Mouse (Mus musculus) heart, embryonic 14.5 days (tissue): ENCODE results near the gene Gart. TPM values are rescaled to one million over a fixed set of nuclear protein-coding genes. Genes with fewer than 3 reads are reported as not detected.

Experiments used
- ATAC-seq: fragments of 200-750 bp; cut with Nextera tagmentation; 2 replicates; pipeline ENCODE4 v1.8.0; 2017; ENCODE audit warnings: low read depth, moderate TSS enrichment; ENCODE audit not compliant: insufficient number of reproducible peaks, insufficient read depth, low FRiP score
- H3K27ac ChIP-seq, 2 experiments: fragments of 200-500 bp in 1 of 2; fragments of 300-500 bp in 1 of 2; sonication (generic) in 1 of 2; replicated peaks in 1 of 2; 2 replicates each; pipeline ENCODE4 v1.5.1; 2012 to 2014; ENCODE audit warnings: low read depth in 2 of 2, low read length in 2 of 2, control low read depth in 1 of 2, mild to moderate bottlenecking in 1 of 2, mixed read lengths in 1 of 2; ENCODE audit not compliant: control insufficient read depth in 1 of 2, insufficient read depth in 1 of 2
- H3K27me3 ChIP-seq: fragments of 300-500 bp; sonication (generic); 2 replicates; pipeline ENCODE4 v1.6.1; 2014; ENCODE audit warnings: mild to moderate bottlenecking, low read length, control low read depth; ENCODE audit not compliant: control insufficient read depth, insufficient read depth
- H3K36me3 ChIP-seq: fragments of 300-500 bp; sonication (generic); 2 replicates; pipeline ENCODE4 v1.6.1; 2014; ENCODE audit warnings: mild to moderate bottlenecking, control low read depth, low read length, mixed read lengths; ENCODE audit not compliant: control insufficient read depth, insufficient read depth
- H3K4me1 ChIP-seq, 2 experiments: fragments of 200-500 bp in 1 of 2; fragments of 300-500 bp in 1 of 2; sonication (generic) in 1 of 2; 2 replicates each; pipeline ENCODE4 v1.6.1; 2012 to 2014; ENCODE audit warnings: low read length in 2 of 2, control low read depth in 1 of 2, mixed read lengths in 1 of 2; ENCODE audit not compliant: control insufficient read depth in 2 of 2, insufficient read depth in 2 of 2
- H3K4me2 ChIP-seq: fragments of 300-500 bp; sonication (generic); 2 replicates; pipeline ENCODE4 v1.6.1; 2014; ENCODE audit warnings: mild to moderate bottlenecking, low read length
- H3K4me3 ChIP-seq, 2 experiments: fragments of 200-500 bp in 1 of 2; fragments of 300-500 bp in 1 of 2; sonication (generic) in 1 of 2; 2 replicates each; pipeline ENCODE4 v1.5.1; 2012 to 2014; ENCODE audit warnings: low read length in 2 of 2, mild to moderate bottlenecking in 2 of 2, control low read depth in 1 of 2, low read depth in 1 of 2, moderate library complexity in 1 of 2; ENCODE audit not compliant: control insufficient read depth in 1 of 2, insufficient read depth in 1 of 2
- H3K9ac ChIP-seq: fragments of 300-500 bp; sonication (generic); 2 replicates; pipeline ENCODE4 v1.6.1; 2014; ENCODE audit warnings: mild to moderate bottlenecking, low read length
- H3K9me3 ChIP-seq: fragments of 300-500 bp; sonication (generic); 2 replicates; pipeline ENCODE4 v1.6.1; 2016; ENCODE audit warnings: low read length, control low read depth; ENCODE audit not compliant: control insufficient read depth
- WGBS: fragments of 180-500 bp; shearing (Covaris S2); extraction: QIAGEN DNeasy Blood & Tissue Kit; methylation state at CpG from one replicate; pipeline ENCODE4 v1.1.7; 2014; 5-methylcytosine and 5-hydroxymethylcytosine counted together
- polyA plus RNA-seq: library from polyadenylated mRNA; unstranded; fragments of >200 nt; fragmentation: Nextera tagmentation; extraction: Ambion mirVana; gene quantifications from 2 replicates; pipeline ENCODE4 v1.2.1, GENCODE M21; 2014

The Gart gene
- 56.2 and 62.8 TPM in 2 replicates for polyA plus RNA-seq

DNA sequence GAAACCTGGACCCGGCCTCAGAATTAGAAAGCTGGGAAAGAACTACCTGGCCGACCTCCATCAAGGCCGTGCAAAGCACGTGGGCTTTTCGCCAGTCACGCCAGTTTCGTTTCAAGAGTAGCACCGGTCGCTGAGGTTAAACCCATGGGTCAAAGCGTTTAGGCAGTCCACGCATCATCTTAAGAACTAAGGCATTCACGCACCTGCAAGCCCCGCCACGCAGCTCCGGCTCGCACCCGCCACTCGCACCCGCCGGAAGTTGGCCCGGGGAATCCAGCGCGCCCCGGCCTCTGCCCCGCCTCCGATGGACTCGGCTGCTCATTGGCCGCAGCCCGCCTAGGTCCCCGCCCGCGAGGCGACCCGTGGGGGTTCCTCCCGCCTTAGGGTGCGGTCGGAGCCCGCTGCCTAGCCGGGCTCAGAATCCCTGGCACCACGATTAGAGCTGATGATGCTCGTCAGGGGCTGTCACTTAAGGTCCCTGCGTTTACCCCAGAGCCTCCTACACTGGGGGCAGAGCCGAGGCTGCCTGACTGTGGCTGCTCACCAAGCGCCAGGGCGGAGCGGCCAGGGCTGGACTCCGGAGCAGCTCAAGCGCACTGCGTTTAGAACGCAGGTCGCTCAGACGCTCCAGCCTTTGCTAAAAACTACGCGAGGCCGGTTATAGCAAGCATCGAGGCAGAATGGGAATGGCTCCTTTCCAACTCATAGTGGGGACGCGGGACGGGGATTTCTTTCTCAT is at the start of gene Gart:
Gene Gart (minus strand): TSS at position 272 of the 739 bp plus-strand sequence.
- no peaks in the 10 kb centered on the region for H3K27me3 ChIP-seq
- under 1% methylated on average over 59 of the region's 59 CpGs for WGBS
- peak within 1 kb of the TSS; percentile 97 for H3K9ac ChIP-seq
- peak; percentile 88 for ATAC-seq
- H3K4me1 ChIP-seq, result peaks cover 2 to 9% of the 10 kb centered on the region in 2 experiments; a peak in 3 of 4 replicates
- H3K4me3 ChIP-seq, result peak within 1 kb of the TSS; percentile 81 to 84
- peak within 1 kb of the TSS; percentile 92 for H3K4me2 ChIP-seq
- no peaks in the 10 kb centered on the region for H3K9me3 ChIP-seq
- peak within 1 kb of the TSS; percentile 97 to 98 for H3K27ac ChIP-seq
- peaks cover 19% of the 10 kb centered on the region for H3K36me3 ChIP-seq

DNA sequence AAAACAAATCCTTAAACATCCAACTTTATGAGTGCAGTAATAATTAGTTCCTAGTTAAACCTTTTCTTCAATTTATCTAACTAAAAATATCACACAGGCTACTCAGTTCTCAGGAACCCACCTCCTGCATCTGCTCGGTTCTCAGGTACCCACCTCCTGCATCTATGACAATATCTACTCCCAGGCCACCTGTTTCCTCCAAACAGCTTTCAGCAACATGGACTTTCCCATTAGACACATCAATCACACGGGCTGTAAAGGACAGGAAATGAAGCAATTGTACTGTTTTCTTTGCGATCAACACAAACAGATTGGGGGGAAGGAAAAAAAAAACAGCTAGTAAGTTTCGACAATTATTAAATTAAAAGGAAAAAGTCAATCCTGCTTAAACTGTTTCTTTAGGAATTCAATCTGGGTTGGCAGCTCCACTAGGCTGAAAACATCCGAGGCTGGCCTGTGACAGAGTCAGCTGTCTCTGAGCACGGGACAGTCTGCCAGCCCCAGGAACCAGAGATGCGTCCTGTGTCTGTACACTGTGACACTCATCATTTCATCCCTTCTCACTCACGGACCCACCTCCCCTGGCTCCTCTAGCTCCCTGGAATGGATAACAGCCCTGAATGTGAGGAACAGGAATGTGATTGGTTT is 48.5 kb upstream of the Gart start:
- Histone ChIP-seq H3K4me1 (no peaks in the 10 kb centered on the region), H3K36me3 (peaks cover 58% of the 10 kb centered on the region), H3K4me3 (no peak overlapping the region), H3K4me2 (no peak overlapping the region), H3K27me3 (no peaks in the 10 kb centered on the region), H3K9me3 (no peaks in the 10 kb centered on the region), H3K9ac (no peak overlapping the region), H3K27ac (no peak overlapping the region)
- no peak for ATAC-seq
- 55% methylated on average over 8 of the region's 8 CpGs for WGBS

DNA sequence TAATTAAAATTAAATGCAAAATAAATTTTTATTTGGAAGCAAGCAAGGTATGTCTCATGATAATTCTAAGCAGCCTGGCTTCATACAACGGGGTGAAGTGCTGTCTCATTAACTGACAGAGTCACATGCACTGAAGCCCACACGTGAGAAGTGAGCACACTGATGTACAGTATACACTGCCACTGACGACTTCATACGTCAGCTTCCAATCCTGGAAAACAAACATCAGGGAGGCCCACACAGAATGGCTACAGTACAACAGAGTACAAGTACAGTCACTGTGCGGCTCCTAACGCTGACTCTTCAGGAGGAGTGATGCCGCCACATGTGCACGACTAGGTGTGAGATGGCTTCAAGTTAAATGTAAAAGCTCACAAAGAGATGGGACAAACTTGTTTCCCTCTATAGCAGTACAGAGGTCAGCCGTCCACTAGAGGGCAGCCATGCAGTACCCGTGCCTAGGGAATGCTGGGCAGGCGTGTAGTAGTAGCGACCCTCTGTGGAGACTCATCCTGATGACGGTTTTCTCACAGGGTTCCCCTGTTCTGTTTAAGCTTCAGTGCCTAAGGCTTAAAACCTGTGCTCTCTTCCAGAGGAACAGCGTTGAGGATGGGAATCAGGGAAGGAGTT is 47.8 kb upstream of the Gart start:
- H3K9me3 ChIP-seq, result no peaks in the 10 kb centered on the region
- WGBS, result 28% methylated on average over 14 of the region's 14 CpGs
- H3K27ac ChIP-seq, result no peak overlapping the region
- H3K9ac ChIP-seq, result no peak overlapping the region
- no peak overlapping the region for H3K4me3 ChIP-seq
- H3K36me3 ChIP-seq, result peaks cover 54% of the 10 kb centered on the region
- no peaks in the 10 kb centered on the region for H3K27me3 ChIP-seq
- ATAC-seq, result peak; percentile 81
- H3K4me2 ChIP-seq, result no peak overlapping the region
- 0 out of 4 replicates have a peak, but pooled peaks cover 0 to 2% of the 10 kb centered on the region in 2 experiments for H3K4me1 ChIP-seq

DNA sequence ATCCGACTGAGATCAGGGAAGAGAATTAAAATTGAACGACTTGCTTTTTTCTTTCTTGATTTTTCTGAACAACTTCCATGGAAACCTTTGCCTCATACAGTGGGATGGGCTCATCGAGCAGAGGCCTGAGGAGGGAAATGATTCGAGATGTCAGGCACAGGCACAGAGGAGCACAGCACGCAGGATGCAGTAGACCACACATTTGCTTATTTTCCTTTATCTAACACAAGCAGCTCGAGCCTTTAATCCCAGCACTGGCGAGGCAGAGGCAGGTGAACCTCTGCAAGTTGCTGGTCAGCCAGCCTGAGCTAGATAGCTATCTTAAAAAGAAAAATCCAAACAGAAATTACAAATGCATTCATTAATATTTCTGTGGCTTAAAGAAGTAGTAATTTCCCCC is 43.0 kb upstream of the Gart start:
- Histone ChIP-seq H3K27ac (no peak overlapping the region), H3K4me3 (no peak overlapping the region), H3K9ac (0 out of 2 replicates have a peak overlapping the region, but pooled peaks have one; percentile 91)

DNA sequence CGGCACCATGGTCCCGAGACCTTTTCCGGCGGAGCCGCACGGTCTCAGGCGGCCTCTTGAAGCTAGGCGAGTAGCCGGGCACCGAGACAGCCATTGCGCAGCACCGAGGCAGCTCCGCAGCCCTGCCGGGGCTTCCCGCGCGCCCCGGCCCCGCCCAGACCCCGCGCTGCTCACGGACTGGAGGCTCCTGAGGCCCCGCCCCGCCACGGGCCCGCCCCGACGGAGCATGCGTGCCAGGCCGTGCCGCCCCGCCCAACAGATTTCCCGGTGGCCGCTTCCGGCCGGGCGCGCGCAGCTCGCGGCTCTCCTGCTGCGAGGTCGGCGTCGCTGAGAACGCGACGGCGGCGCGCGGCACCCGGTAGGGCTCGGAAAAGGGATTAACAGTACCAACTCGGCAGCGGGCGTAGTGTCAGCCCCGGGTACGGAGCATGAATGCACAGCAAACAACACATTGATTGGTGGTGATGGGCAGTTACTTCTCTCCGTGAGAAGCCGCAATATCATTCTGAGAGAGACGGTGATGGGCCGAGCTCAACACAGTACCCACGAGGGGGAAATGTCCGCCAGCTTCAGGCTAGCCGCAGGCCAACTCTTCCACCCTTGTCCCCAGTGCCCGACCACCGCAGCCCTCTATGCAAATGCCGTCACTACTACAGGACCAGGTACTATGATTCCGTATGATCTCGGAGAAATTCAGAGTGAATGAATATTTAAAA is 42.0 kb upstream of the Gart start, which contains the start of gene Donson:
Gene Donson (minus strand): TSS at position 152 of the 716 bp plus-strand sequence.
- peak within 1 kb of the TSS; percentile 91 for H3K9ac ChIP-seq

More for the DNA sequence above, 43.0 kb upstream of the Gart start:
- Histone ChIP-seq H3K36me3 (peaks cover 41% of the 10 kb centered on the region), H3K9me3 (no peaks in the 10 kb centered on the region), H3K27me3 (no peaks in the 10 kb centered on the region), H3K4me1 (peaks cover 2 to 5% of the 10 kb centered on the region in 2 experiments; a peak in 3 of 4 replicates), H3K4me2 (peak overlapping the region; percentile 93)
- 44% methylated on average over 7 of the region's 7 CpGs for WGBS
- no peak for ATAC-seq

DNA sequence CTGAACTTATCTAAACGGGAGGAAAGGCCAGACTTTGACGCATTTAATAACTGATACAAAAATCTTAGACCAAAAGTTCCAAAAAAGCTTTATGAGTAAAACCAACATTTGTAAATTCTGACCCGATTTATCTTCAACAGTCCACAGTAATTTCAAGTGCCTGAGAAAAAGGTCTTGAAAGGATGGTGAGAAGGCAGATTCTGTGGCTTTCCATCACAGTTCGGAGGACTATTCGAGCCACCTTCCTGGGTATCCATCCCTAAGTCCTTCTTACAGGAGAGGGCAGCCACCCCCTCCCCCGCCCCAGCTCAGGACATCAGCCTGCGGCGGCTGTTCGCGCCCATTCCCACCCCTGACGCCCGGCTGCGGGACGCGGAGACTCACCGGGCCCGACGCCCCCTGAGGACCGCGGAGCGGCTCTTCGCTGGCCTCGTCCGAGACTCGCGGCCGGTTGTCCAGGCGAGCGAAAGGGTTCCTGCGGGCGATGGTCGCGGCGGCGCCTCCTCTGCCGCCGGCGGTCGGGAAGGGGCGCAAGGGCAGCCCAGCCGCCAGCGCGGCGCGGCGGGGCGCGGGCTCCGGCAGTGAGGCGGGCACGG is 41.4 kb upstream of the Gart start:
- peak overlapping the region; percentile 91 for H3K9ac ChIP-seq
- no peaks in the 10 kb centered on the region for H3K9me3 ChIP-seq
- H3K4me1 ChIP-seq, result peaks cover 2 to 5% of the 10 kb centered on the region in 2 experiments; a peak in 3 of 4 replicates
- WGBS, result 1% methylated on average over 35 of the region's 51 CpGs
- peak overlapping the region; percentile 93 for H3K4me2 ChIP-seq
- no peak; the same call in 1 of the 2 replicates for ATAC-seq
- H3K27me3 ChIP-seq, result no peaks in the 10 kb centered on the region
- H3K4me3 ChIP-seq, result peak overlapping the region; percentile 65 to 88
- peaks cover 46% of the 10 kb centered on the region for H3K36me3 ChIP-seq
- H3K27ac ChIP-seq, result peak overlapping the region in 1 of 2 experiments; percentile 74; a peak in 2 of 4 replicates

More for the DNA sequence above, 42.0 kb upstream of the Gart start, which contains the start of gene Donson:
- peak within 1 kb of the TSS; percentile 84 to 93 for H3K27ac ChIP-seq
- WGBS, result under 1% methylated on average over 61 of the region's 71 CpGs
- peak; percentile 98 for ATAC-seq
- H3K27me3 ChIP-seq, result no peaks in the 10 kb centered on the region
- peaks cover 2 to 5% of the 10 kb centered on the region in 2 experiments; a peak in 3 of 4 replicates for H3K4me1 ChIP-seq
- H3K9me3 ChIP-seq, result no peaks in the 10 kb centered on the region
- H3K4me3 ChIP-seq, result peak within 1 kb of the TSS; percentile 65 to 88
- H3K4me2 ChIP-seq, result peak within 1 kb of the TSS; percentile 93
- H3K36me3 ChIP-seq, result peaks cover 45% of the 10 kb centered on the region
